Mouse (Mus musculus): ENCODE measurements around the gene Cacng5.

DNA sequence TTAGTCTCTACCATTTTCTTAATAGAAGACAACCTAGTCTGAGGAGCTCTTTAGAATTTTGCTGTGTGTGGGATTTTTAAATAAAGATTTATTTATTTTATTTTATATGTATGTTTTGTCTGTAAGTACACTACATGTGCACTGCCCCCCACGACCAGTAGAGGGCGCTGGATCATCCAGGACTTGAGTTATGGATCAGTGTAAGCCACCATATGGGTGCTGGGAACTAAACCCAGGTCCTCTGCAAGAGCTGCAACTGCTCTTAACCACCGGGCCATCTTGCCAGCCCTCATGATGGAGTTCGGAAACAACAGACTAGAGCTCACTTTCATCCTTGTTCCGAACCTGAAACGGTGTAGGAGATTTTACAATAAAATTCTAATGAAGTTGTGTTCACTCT lies 42.1 kb downstream of the Cacng5 start:
- TF ChIP-seq POLR2A (IDR thresholded peaks at IDR 0.05; ENCODE audit: insufficient read depth, low read depth, low read length) (no peak), CTCF (IDR thresholded peaks at IDR 0.05; ENCODE audit: insufficient read depth, low read depth, low read length) (peak; percentile 22; the same call in 1 of the 2 replicates)
